Mouse (Mus musculus) thymus, postnatal 0 days (tissue): ENCODE results near the gene Stat6. TPM values are rescaled to one million over a fixed set of nuclear protein-coding genes. Genes with fewer than 3 reads are reported as not detected.

ENCODE experiments used
- DNase-seq: peaks from one replicate; pipeline ENCODE4 v3.0.0-alpha.2; 2015; ENCODE audit warnings: low spot score
- polyA plus RNA-seq: library from polyadenylated mRNA; unstranded; fragments of >200 nt; fragmentation: Nextera tagmentation; extraction: Ambion mirVana; gene quantifications from 2 replicates; pipeline ENCODE4 v1.2.1, GENCODE M21; 2015

Gene Stat6
- 38.4 and 47.9 TPM in 2 replicates for polyA plus RNA-seq

- peak; percentile 88 for DNase-seq
These were observed at the start of gene Stat6 for GRCm38 (mm10) chr10:127642772-127643552. TSS of gene Stat6 (plus strand) at chr10:127642986.

DNA sequence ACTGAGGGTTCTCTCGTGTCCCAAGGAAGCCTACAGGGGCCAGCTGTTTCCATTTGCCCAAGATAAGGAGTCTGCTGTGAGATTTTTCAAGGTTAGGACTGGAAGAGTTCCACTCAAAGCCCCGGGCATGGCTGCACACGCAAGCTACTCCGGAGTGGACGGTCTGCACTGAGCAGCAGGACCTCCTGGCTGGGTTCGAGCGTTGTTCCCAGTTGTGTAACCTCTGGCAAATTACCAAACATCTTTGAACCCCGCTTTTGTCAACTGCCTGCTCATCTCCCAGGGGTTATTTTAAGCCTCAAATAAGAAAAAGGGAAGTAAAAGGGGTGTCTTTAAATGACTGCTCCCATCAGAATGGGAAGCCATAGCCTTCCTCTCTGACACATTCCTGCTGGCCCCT is 48.4 kb upstream of the Stat6 start:
- DNase-seq: no peak

DNA sequence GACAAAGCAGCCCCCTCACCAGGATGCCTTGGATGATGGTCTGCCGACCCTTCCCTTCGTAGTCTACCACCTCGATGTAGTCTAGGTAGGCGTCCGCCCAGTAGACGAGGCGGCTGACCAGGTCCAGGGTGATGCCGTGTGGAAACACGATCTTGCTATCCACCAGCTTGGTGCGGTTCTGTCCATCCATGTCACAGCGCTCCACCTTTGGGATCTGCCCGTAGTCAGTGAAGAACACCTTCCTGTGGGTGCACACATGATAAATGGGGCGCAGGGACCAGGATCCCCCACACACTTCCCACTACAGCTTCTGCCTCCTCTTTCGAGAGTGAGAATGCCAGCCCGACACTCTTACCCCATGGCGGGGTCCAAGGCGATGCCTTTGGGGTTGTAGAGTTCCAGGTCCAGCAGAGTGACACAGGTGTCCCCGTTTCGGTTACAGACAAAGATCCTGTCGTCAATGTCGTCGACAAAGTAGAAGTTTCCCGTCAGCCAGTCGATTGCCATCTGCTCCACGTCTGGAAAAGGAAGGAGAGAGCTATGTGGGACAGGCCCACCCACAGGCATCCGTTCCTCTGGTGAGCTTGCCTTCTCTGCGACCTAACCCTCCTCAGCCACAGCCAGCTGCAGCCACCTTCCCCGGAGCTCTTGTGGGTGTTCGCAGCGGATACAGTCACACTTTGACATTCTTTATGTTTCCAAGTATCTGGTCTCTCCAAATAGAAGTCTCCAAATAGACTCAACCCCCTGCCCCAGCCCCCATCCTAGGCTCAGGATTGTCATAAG is 47.7 kb upstream of the Stat6 start:
- DNase-seq: peak; percentile 59

DNA sequence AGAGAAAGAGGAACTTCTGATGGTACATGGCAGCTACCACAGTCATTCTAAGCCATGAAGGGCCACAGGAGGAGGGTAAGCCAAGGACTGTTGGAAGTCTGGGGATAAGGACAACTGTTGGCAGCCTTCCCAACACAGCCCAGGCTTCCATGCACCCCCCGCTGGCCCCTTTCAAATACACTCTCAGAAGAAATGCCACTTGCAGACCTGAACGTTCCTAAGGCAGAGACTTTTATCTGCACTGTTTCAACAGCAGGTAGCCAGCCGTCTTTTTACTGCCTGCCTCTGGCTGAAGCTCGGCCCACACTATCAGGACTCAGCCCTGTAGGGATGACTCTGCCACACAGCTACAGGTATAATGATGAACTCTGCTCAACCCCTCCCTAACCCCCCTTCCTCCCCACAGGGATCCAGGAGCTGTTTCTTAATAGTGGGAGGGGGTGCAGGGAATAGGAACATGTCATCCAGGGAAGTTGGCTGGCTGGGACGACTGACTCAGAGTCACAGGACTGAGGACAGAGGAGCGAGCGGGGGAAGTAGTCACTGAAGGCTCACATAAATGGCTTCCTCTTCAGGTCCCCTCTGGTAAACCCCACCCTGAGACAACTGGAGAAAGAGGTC is 46.4 kb upstream of the Stat6 start:
- no peak for DNase-seq

DNA sequence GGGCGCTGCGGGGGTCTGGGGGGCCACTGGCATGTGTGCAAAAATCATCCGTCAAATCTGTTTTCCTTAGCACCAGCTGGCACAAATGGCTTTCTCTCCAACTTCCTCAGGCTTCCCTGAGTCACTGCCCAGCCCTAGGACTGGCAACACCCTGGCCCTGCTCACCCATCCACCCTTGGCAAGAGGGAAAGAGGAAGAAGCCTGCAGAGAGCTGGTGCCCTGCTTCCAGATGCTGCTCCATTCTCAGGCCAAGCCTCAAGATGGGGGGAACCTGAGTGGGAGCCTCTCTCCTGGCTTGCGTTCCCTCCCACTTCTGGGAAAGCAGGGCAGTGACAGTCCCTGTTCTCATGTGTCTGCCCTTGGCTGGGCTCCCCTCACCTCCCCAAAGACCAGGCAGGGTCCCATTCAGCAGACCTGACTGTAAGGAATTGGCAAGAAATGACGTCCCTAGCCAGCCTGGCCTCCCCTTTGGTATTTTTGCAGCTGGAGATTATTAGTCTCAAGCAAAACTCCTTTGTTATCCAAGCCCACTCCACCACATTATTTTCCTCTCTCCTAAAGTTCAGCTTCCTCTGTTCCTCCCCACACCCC is 45.4 kb upstream of the Stat6 start:
- no peak for DNase-seq

GRCm38 (mm10) chr10:127598607-127599006 is 44.2 kb upstream of the Stat6 start:
- DNase-seq: no peak

DNA sequence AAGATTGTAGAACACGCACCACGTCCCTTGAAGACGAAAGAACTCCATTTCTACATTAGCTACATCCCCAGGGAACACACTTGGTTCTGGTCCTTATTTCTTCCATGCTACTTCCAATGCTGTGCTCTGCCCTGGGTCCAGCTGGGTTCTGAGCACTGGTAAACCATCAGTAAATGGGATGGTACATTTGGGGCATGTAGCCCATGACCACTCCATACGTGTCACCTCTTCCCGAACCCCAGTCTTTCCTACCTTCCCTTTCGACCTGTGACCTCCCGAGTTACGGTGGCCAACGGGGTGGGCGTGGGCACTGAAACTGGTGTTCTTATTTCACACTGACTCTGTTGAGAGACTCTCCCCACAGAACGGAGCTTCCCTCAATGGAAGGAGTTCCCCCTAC is 43.5 kb upstream of the Stat6 start:
- no peak for DNase-seq

GRCm38 (mm10) chr10:127599779-127600541 is 42.8 kb upstream of the Stat6 start:
- DNase-seq: no peak

DNA sequence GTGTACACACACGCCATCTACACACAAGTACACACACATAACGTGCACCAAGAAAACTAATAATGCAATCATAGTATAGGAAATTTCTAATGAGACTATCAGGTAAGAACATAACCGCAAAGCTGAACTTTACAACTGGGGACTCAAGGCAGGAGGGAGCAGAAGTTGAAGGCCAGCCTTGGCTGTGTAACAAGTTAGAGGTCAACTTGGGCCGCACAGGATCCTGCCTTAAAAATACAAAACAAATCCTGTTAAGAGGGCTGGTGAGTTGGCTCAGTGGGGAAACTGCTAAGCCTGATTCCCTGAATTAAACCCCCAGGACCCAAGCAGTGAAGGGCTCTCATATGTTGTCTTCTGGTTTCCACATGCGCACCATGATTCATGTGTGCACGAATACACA is 40.6 kb upstream of the Stat6 start:
- DNase-seq: no peak

DNA sequence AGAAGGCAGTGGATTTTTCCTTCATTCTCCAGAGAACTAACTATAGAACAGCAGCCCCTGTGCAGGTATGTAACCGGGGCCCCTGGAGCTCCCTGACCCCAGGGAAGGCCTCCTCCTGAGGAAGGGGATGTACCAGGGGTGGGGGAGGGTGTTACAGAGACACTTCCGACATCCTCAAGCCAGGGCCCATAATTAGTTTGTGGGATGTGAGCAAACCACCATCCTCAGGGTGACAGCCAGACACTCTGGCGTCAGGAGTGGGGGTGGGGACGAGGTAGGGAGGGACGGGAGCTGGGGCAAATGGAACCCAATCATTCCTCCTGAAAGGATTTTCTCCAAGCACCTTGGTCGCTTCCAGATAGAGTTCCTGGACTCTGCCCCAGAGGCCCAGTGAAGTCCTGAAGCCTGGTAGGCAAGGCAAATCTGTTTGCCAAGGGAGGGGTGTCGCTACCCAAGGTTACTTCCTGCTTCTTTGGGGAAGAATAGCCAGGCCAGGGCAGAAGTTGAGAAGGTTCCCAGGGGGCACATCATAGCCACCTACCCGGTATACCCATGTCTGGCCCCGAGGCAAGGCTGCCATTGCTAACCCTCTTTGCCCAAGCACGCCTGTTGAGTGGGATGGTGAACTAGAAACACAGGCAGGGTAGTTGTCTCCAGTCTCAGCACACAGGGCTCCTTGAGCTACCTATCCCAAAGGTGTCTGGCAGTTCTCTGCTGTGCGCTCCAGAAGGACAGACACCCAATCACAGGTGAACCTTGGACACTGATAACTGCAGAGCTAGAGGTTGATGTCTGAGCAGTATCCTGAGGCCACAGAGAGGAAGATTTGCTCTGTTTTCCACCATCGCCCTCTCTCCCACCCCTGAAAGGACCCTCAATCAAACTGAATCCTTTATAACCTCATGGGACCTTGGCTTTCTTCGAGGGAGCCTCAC is 39.1 kb upstream of the Stat6 start:
- DNase-seq: no peak

- no peak for DNase-seq
These were observed 38.1 kb upstream of the Stat6 start for GRCm38 (mm10) chr10:127604465-127605250.

- no peak for DNase-seq
These were observed 37.6 kb upstream of the Stat6 start for GRCm38 (mm10) chr10:127605251-127605547.

- no peak for DNase-seq
These were observed 37.0 kb upstream of the Stat6 start for GRCm38 (mm10) chr10:127605756-127606155.

GRCm38 (mm10) chr10:127607059-127607458 is 35.7 kb upstream of the Stat6 start:
- DNase-seq: no peak

- no peak for DNase-seq
These were observed 33.2 kb upstream of the Stat6 start for GRCm38 (mm10) chr10:127609415-127610065.

- no peak for DNase-seq
These were observed 32.7 kb upstream of the Stat6 start for GRCm38 (mm10) chr10:127610066-127610415.

- no peak for DNase-seq
These were observed 30.6 kb upstream of the Stat6 start for GRCm38 (mm10) chr10:127612079-127612775.
